Mouse (Mus musculus): ENCODE results near the gene Olfr1340. TPM values are rescaled to one million over a fixed set of nuclear protein-coding genes. Genes with fewer than 3 reads are reported as not detected.

Gene Olfr1340
- not detected for total RNA-seq (2021)
- not detected in 2 replicates for polyA plus RNA-seq (2012; rRNA removed)
- long read RNA-seq = 0 reads

GRCm38 (mm10) chr4:118719838-118720237, at the start of gene Olfr1340:
Olfr1340 (plus strand) TSS chr4:118720138.
- Histone ChIP-seq H3K79me2 (replicated peaks; ENCODE audit: control insufficient read depth, insufficient read depth, low read length) (no peaks in the 10 kb centered on the region), H3K36me3 (ENCODE audit: control insufficient read depth, insufficient read depth, low read length) (no peaks in the 10 kb centered on the region), H3K4me3 (no peak within 1 kb of the TSS), H3K4me1 (ENCODE audit: control insufficient read depth, insufficient read depth, low read length) (no peaks in the 10 kb centered on the region), H3K27ac (no peak within 1 kb of the TSS), H3K9ac (ENCODE audit: low read depth, low read length) (no peak within 1 kb of the TSS), H3K27me3 (ENCODE audit: control insufficient read depth, insufficient read depth, low read length) (no peaks in the 10 kb centered on the region)
- intact Hi-C loops (cut with DNase I) = no loop called here
- no peak for DNase-seq
- TF ChIP-seq EP300 (IDR thresholded peaks at IDR 0.05; ENCODE audit: insufficient read depth, low read depth, low read length) = no peak
- no peak for TF ChIP-seq CTCF (IDR thresholded peaks at IDR 0.05)
- TF ChIP-seq POLR2A (IDR thresholded peaks at IDR 0.05; ENCODE audit: insufficient read depth, low read depth, low read length) = no peak

GRCm38 (mm10) chr4:118687086-118687485, 32.9 kb upstream of the Olfr1340 start:
- TF ChIP-seq CTCF (IDR thresholded peaks at IDR 0.05) = no peak
- Histone ChIP-seq H3K4me1 (ENCODE audit: control insufficient read depth, insufficient read depth, low read length) (no peaks in the 10 kb centered on the region), H3K79me2 (replicated peaks; ENCODE audit: control insufficient read depth, insufficient read depth, low read length) (no peaks in the 10 kb centered on the region), H3K27me3 (ENCODE audit: control insufficient read depth, insufficient read depth, low read length) (no peaks in the 10 kb centered on the region), H3K4me3 (no peak overlapping the region), H3K36me3 (ENCODE audit: control insufficient read depth, insufficient read depth, low read length) (no peaks in the 10 kb centered on the region), H3K27ac (no peak overlapping the region), H3K9ac (ENCODE audit: low read depth, low read length) (no peak overlapping the region)
- intact Hi-C loops (cut with DNase I) = no loop called here
- WGBS = 4% methylated on average over 2 of the region's 2 CpGs
- no peak for DNase-seq

- H3K79me2 ChIP-seq (replicated peaks; ENCODE audit: control insufficient read depth, insufficient read depth, low read length) = no peaks in the 10 kb centered on the region
- no peaks in the 10 kb centered on the region; the same call in 1 of the 2 replicates for H3K27me3 ChIP-seq (ENCODE audit: control insufficient read depth, insufficient read depth, low read length)
- no peak within 1 kb of the TSS for H3K4me3 ChIP-seq
- H3K36me3 ChIP-seq (ENCODE audit: control insufficient read depth, insufficient read depth, low read length) = no peaks in the 10 kb centered on the region
- TF ChIP-seq EP300 (IDR thresholded peaks at IDR 0.05; ENCODE audit: insufficient read depth, low read depth, low read length) (no peak), CTCF (IDR thresholded peaks at IDR 0.05) (no peak), POLR2A (IDR thresholded peaks at IDR 0.05; ENCODE audit: insufficient read depth, low read depth, low read length) (no peak)
- whole genome bisulfite sequencing = 46% methylated on average over 12 of the region's 12 CpGs
- intact Hi-C loops (cut with DNase I) = no loop called here
- no peak within 1 kb of the TSS for H3K9ac ChIP-seq (ENCODE audit: low read depth, low read length)
- H3K27ac ChIP-seq = no peak within 1 kb of the TSS
- no peak for DNase-seq
- no peaks in the 10 kb centered on the region for H3K4me1 ChIP-seq (ENCODE audit: control insufficient read depth, insufficient read depth, low read length)
Observed at GRCm38 (mm10) chr4:118692412-118692973, 27.4 kb upstream of the Olfr1340 start, which contains the start of gene Olfr1342. Olfr1342 (minus strand) TSS chr4:118692756.

- DNase-seq = no peak
- Histone ChIP-seq H3K27ac (no peak overlapping the region), H3K4me3 (no peak overlapping the region), H3K27me3 (ENCODE audit: control insufficient read depth, insufficient read depth, low read length) (no peaks in the 10 kb centered on the region; the same call in 1 of the 2 replicates), H3K79me2 (replicated peaks; ENCODE audit: control insufficient read depth, insufficient read depth, low read length) (no peaks in the 10 kb centered on the region), H3K9ac (ENCODE audit: low read depth, low read length) (no peak overlapping the region), H3K36me3 (ENCODE audit: control insufficient read depth, insufficient read depth, low read length) (no peaks in the 10 kb centered on the region), H3K4me1 (ENCODE audit: control insufficient read depth, insufficient read depth, low read length) (no peaks in the 10 kb centered on the region)
- intact Hi-C loops (cut with DNase I) = no loop called here
- 46% methylated on average over 2 of the region's 2 CpGs for WGBS
- TF ChIP-seq POLR2A (IDR thresholded peaks at IDR 0.05; ENCODE audit: insufficient read depth, low read depth, low read length) (no peak), EP300 (IDR thresholded peaks at IDR 0.05; ENCODE audit: insufficient read depth, low read depth, low read length) (no peak), CTCF (IDR thresholded peaks at IDR 0.05) (no peak)
Observed at GRCm38 (mm10) chr4:118693812-118694211, 26.1 kb upstream of the Olfr1340 start.

- Histone ChIP-seq H3K4me1 (ENCODE audit: control insufficient read depth, insufficient read depth, low read length) (no peaks in the 10 kb centered on the region), H3K79me2 (replicated peaks; ENCODE audit: control insufficient read depth, insufficient read depth, low read length) (no peaks in the 10 kb centered on the region), H3K27ac (no peak within 1 kb of the TSS), H3K4me3 (no peak within 1 kb of the TSS), H3K36me3 (ENCODE audit: control insufficient read depth, insufficient read depth, low read length) (no peaks in the 10 kb centered on the region), H3K27me3 (ENCODE audit: control insufficient read depth, insufficient read depth, low read length) (no peaks in the 10 kb centered on the region), H3K9ac (ENCODE audit: low read depth, low read length) (no peak within 1 kb of the TSS)
- no peak for TF ChIP-seq EP300 (IDR thresholded peaks at IDR 0.05; ENCODE audit: insufficient read depth, low read depth, low read length)
- TF ChIP-seq CTCF (IDR thresholded peaks at IDR 0.05) = no peak
- TF ChIP-seq POLR2A (IDR thresholded peaks at IDR 0.05; ENCODE audit: insufficient read depth, low read depth, low read length) = no peak
- intact Hi-C loops (cut with DNase I) = no loop called here
- DNase-seq = no peak
- 67% methylated on average over 3 of the region's 3 CpGs for WGBS
Observed at GRCm38 (mm10) chr4:118703223-118703622, 16.7 kb upstream of the Olfr1340 start, which contains the start of gene Olfr1341. Olfr1341 (plus strand) TSS chr4:118703523.

- TF ChIP-seq POLR2A (IDR thresholded peaks at IDR 0.05; ENCODE audit: insufficient read depth, low read depth, low read length) (no peak), CTCF (IDR thresholded peaks at IDR 0.05) (no peak), EP300 (IDR thresholded peaks at IDR 0.05; ENCODE audit: insufficient read depth, low read depth, low read length) (no peak)
- H3K9ac ChIP-seq (ENCODE audit: low read depth, low read length) = no peak overlapping the region
- WGBS = 74% methylated on average over 5 of the region's 5 CpGs
- H3K79me2 ChIP-seq (replicated peaks; ENCODE audit: control insufficient read depth, insufficient read depth, low read length) = no peaks in the 10 kb centered on the region
- H3K4me3 ChIP-seq = no peak overlapping the region
- intact Hi-C loops (cut with DNase I) = no loop called here
- H3K27me3 ChIP-seq (ENCODE audit: control insufficient read depth, insufficient read depth, low read length) = no peaks in the 10 kb centered on the region
- H3K36me3 ChIP-seq (ENCODE audit: control insufficient read depth, insufficient read depth, low read length) = no peaks in the 10 kb centered on the region
- no peak overlapping the region for H3K27ac ChIP-seq
- no peak for DNase-seq
- no peaks in the 10 kb centered on the region for H3K4me1 ChIP-seq (ENCODE audit: control insufficient read depth, insufficient read depth, low read length)
Observed at GRCm38 (mm10) chr4:118708086-118708485, 11.9 kb upstream of the Olfr1340 start.

Data from heart, adult 2 months (tissue).